Mouse (Mus musculus) common myeloid progenitor, adult 5-6 weeks (primary cell): ENCODE data around the gene Mbd5. TPM values are rescaled to one million over a fixed set of nuclear protein-coding genes. Genes with fewer than 3 reads are reported as not detected.

Experiments used
- ATAC-seq: replicated peaks from 2 replicates; pipeline ENCODE4 v1.8.0; 2016; ENCODE audit warnings: low read depth, mild to moderate bottlenecking, moderate TSS enrichment, inconsistent platforms; ENCODE audit not compliant: poor library complexity, severe bottlenecking
- total RNA-seq: library from RNA; stranded (forward); fragments of 200-1000, 187-1606 nt; gene quantifications from 2 replicates; pipeline ENCODE4 v1.2.3, GENCODE M21; 2017

The Mbd5 gene
- 24.5 and 28.1 TPM in 2 replicates for total RNA-seq

DNA sequence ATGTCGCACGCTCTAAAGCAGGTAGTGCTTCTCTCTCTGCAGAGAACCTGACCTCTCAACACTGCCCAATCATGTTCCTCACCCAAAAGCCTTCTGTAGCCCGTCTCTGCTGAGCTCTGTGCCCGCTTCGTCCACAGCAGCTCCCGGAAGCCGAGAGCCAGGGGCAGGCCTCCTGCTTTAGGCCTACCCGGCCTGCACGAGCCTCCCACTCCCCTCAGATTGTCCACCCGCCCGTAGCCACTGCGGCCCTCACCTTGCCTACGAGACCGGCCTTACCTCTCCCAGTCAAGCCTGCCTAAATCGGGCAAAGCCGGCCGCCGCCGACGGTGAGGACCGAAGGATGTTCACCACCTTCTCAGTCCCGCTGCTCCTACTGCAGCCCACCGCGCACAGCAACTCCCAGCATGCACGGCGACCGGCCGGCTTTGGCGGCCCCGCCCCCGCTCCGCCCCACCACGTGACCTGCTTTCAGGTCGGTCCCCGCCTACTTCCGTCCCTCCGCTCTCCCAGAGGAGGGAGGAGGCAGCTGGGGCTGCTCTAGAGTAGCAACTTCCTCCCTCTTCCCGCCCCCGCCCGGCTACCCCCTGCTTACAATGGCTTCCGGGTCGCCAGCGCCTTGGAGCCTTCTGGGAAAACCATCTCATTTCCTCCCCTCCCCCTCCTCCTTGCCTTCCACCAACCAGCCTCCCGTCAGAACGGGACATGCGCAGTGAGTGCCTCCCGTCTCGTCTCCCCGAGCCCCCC, at the start of gene Mbd5:
Mbd5 (plus strand) TSS at position 668 of the 744 bp plus-strand sequence.
- ATAC-seq = peak; percentile 94

DNA sequence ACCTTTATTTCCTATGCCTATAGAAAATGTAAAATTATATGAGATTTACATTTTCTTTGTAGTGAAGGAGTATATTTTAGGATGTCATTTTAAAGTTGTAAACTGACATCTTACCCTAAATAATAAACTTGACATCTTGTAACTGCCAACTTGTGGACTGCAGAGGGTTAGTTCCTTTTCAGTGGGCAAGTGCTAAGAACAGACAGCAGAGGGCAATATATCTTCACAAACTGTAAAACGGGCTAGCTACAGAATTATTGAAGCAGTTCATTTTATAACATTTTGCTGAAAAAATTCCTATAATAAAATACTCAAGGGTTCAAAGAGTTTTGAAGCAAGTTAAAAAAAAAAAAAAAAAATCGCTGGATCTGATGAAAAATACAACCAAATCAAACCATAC, 40.4 kb upstream of the Mbd5 start:
- ATAC-seq = peak; percentile 79; the same call in 1 of the 2 replicates

DNA sequence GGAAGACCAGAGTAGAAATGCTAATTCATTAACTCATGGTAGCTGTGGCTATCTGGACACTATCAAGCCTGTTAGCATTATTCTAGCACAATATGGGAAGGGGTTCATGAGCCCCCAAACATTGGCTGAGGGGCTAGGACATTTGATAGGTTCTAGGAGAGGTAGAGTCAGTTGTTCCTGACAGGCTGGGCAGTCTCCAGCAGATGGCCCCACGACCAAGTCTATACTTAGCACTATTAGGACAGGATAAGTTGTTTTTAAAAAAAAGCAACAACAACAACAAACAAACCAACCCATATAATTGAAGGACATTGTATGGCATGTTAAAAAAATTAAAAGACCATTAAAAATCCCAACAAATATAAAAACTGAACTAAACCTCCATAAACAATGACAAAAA, 35.1 kb upstream of the Mbd5 start:
- ATAC-seq = no peak

DNA sequence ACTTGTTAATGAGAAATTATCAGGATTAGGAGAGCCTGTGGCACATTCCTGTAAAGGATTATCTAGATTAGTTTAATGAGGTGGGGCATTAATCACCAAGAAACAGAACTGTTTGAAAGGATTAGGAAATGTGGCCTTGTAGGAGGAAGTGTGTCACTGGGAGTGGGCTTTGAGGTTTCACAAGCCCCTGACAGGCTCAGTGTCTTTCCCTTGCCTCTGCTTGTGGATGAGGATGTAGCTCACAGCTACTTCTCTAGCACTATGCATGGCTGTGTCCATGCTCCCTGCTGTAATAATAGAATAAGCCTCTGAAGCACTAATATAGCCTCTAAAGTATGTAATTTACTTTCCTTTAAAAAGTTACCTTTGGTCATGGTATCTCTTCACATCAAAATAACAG, 33.5 kb upstream of the Mbd5 start:
- ATAC-seq = peak; percentile 72

DNA sequence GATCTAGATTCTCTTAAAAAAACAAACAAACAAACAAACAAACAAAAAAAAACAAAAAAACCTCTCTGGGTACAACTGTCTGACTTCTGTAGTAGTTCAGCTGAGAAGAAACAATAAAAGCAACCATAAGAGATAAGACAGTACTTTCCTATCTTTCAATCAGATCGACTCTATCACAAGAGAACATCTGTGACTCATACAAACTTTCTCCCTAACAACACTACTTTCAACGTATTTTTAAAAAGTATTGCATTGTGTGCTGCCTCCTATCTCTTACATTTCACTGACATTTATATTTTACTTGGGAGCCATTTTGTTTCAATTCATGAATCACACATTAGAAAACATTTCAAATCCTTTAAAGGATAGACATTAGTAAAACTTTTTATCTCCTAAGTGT, 14.2 kb upstream of the Mbd5 start:
- ATAC-seq = no peak

DNA sequence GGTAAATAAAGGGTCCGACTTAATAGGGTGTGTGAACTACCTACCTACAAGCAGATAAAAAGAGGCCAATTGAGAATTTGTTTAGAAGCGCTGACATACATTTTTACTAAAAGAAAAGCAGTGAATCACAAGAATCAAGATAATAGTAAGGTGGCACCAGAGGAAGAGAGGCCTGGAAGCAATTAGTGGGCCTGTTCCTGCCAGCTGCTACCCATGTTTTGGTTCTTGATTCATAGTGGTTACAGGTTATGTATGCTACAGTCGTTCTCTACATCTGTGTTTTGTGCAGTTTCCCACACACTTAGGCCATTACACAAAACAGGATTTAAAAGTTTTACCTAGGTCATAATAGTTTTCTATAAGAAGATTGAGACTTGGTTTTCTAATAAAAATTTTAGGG, 1.5 kb upstream of the Mbd5 start:
- no peak for ATAC-seq

DNA sequence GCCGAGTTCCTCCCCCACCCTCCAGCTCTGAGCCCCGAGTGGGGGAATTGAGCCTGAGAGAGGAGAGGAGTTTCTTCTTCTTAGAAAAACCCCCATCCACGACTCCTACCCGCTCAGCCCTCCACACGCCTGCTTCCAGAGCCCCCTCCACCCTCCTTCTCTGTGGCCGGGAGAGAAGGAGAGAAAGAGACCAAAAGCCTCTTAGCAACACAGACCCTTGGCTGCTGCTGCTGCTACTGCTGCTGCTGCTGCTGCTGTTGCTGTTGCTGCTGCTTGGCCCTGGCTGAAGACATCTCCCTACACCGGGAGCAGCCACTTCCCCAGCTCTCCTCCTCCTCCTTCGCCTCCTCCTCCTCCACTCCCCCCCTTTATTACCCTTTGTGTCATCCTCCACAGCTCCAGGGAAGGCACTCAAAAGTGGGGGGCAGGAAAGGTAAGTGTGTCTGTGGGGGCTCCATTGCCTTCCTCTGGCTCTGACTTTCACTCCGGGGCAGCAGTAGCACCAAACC, 489 bp downstream of the Mbd5 start:
- peak; percentile 30 for ATAC-seq

DNA sequence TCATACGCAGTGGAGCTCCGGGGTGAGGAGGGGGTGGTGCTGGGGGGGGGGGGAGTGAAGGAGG, 776 bp downstream of the Mbd5 start, which contains the start of gene Orc4:
Orc4 (minus strand) TSS at position 26 of the 64 bp plus-strand sequence.
- no peak for ATAC-seq

DNA sequence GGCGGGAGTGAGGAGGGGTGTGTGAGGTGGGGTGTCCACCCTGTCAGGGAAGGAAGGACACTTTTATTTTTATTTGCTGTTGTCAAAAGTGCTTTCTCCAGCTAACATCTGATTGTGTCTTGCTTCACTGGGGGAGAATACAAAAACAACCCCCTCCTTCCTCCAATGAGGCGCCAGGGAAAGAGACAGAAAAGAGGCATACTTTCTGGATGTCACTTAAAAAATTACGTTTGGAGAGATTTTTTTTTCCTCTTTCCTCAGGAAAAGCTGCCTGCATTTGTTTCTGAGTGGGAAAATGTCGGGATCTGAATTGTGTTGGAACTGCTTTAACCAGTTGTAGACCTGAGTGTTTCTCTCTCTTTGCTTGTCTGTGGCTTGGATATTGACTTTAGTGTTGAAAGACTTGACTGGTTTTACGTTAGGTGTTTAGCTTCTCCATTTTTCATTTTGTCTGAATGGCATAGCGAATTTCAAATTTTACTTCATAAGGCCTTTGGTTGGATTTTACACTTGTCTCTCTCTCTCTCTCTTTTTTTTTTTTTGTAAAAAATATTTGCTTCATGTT, 1.1 kb downstream of the Mbd5 start:
- ATAC-seq = no peak

DNA sequence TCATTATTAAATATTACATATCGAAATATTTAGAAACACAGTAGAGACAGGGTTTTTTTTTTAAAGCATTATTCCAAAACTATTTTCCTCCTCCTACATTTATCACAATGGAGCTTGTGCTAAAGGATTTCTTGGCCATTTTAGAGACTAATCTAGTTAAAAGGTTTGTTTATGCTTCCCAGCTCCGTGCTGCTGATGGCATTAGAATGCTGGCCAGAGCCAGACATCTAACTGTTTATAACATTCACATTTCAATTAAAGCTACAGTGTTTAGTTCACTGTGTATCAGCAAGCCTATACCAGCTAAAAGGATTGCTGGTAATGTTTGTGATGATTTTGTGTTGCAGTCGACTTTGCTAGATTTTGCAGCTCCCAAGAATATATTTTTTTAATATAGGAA, 7.3 kb downstream of the Mbd5 start:
- ATAC-seq = no peak

DNA sequence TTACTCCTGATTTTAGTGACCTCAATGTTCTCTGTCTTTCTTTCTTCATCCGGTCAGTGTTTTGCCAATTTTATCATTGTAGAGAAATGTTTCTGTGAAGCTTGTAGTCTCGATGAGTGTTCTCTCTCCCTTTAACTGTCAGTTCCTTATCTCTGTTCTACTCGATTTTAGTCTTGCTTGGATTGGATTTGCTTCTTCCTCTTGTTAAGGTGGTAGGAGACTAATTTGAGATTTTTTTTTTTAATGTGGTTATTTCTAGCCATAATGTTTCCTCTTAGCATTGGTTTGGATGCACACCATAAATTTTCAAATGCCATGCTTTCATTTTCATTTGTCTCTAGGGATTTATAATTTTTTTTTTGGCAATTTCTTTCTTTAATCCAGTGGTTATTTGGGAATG, 29.6 kb downstream of the Mbd5 start:
- ATAC-seq = peak; percentile 50; the same call in 1 of the 2 replicates

DNA sequence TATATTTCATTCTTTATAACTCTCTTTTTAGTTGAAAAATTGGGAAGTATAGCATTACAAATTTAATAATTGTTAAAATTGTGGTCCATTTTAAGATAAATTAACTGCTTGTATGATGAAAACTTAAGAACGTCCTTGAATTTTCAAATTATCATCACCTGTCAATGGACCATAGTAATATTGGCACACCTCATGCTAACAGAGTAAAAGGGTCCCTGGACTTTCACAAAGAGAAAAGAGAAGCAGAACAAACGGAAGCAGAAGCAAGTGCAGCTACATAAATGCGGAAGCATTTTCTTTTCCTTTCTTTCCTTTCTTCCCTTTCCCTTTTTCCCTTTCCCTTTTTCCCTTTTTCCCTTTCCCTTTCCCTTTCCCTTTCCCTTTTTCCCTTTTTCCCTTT, 41.0 kb downstream of the Mbd5 start:
- ATAC-seq = no peak

DNA sequence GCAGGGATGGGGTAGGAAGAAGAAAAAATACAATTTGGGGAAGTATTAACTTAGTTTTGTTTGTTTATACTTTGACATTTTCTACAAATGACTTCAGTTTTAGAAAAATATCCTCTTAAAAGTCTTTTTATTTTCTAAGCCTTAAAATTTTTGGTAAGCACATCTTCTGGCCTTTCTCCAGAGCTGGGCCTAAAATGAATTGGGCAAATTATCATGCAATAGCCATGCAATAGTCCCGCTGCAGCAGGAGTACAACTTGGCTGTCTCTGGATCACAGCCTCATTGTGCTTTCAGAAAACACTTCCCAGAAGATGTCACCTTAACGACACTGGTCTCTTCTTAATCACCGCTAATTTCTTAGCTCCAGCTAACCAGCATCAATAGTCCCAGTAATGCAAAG, 91.2 kb downstream of the Mbd5 start:
- ATAC-seq = no peak

DNA sequence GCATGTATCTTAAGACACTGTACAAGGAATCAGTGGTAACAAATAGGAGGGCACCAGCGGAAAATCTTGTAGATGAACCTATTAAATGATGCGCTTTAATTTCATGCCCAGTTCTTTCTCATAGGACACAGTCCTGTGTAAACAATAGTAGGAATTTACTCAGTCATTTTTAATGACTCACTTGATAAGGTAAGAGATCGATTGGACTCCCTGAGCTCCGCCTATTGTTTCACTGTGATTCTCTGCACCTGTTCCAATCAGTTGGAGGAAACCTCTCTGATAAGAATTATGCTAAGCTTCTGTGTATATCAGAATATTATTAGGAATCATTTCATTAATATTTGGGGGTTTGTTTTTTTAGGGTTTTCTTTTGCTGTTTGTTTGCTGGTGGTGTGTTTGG, 100.7 kb downstream of the Mbd5 start:
- no peak for ATAC-seq

DNA sequence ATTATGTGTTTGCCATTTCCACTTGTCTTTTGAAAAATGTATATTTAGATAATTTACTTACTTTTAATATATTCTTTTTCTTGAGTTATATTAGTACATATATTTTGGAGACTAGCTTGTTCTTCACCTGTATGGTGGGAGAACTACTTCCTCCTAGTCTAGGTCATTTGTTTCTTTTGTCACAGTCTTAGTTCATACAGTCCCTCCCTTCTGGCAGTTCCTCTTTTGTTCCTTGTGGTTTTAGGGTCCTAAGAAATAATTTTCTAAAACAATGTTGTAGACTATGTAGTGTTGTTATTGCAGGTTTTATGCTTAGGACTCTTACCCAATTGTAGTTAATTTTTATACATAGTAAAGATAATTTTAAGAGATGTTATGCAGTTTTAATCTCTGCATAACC, 118.6 kb downstream of the Mbd5 start:
- peak; percentile 60 for ATAC-seq

DNA sequence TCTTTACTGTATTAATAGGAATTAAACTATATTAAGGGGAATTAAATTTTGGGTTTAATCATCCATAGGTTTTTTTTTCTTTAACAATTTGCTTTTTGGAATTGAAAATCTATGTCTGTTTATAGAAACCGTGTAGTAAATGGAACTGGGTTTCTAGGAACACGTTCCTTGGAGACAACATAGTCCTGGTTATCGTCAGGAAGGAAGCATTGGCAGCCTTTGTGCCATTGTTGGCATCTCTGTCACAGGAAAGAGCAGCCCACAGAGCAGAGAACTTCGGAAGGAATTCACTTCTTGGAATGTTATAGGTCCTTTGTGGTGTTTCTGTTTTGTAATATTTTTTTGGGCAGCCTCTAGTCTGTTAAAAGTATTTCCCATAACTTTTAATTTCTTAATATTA, 135.7 kb downstream of the Mbd5 start:
- no peak for ATAC-seq

DNA sequence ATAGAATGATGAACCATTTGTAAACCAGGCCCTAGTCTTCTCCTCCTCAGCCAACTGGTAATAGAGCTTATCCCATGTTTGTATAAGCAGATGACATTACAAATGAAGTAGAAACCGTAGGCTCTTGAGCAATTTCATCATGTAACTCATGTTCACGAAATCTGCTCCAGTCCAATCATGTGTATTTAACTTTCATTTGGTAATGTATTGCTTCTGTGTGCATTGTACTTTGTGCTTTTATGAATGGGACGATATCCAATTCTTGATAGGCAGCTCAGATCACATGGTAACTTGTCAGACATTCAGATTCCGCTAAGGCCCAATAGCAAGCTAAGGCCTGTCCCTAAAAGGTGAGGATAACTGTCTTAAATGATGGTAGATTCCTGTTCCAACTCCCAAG, 141.5 kb downstream of the Mbd5 start:
- ATAC-seq = no peak

DNA sequence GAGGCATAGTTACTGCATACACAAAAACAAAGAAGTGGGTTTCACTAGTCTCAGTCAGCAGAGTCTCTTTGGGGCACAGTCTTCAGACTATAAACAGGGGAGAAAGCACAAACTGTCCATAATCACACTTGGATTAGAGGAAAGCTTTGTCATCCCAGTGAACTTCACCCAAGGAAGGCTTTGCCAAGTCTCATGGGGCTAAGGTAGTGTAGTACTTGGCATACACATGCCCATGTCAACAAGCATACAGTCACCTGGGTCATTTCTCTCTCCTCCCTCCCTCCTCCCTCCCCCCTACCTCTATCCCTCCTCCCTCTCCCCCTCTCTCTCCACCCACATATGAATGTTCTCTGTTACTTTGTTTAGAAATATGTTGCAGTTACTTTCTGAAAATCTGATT, 147.5 kb downstream of the Mbd5 start:
- no peak for ATAC-seq

DNA sequence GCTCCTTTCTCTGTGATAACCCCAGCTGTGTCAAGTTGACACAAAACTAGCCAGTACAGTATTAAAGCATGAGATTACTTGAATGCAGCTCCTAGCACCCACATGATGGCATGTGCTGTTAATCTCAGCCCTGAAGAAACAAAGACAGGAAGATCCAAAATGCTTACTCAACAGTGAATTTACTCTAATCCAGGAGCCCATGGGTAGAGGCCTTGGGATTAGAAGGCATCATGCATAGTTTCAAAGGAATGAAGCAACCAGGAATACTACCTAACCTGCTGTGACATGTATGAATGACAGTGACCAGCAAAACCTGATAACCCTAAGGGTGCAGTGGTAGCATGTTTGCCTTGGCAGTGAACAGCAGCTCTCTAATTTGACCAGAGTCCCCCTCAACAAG, 159.6 kb downstream of the Mbd5 start:
- no peak for ATAC-seq

DNA sequence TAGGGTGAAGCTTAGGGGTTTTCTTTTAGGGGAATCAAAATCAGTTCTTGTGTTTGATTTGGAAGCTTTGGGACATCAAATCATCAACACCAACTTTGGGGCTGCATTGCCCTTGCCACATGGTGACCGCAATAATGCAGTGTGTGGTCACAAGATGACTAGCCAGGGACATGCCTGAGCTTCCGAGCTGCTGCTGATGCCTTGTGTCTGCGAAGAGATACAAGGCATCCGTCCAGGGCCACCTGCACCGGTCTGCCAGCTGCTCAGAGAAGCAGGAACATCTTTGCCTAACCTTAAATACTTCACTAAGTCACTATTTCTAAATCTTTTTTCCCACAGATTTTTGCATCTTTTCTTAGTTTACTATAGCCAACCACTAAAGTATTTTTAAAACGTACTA, 170.6 kb downstream of the Mbd5 start:
- ATAC-seq = no peak

DNA sequence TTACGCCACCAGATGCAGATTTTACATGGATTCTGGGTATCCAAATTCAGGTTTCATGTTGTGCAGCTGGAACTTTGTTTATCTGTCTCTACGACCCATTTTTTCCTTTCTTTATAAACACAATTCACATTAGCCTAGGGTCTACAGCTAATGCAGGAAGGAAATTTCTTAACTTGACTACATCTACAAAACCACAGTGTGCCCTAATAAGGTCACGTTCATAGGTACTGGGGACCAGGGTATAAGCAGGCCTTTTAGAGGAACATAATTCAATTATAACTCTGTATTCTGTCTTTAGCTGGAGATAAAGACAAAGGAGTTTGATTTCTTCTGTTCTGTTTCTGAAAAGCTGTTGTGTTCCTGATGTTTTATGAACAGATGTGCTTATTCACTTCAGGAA, 172.3 kb downstream of the Mbd5 start:
- ATAC-seq = no peak

DNA sequence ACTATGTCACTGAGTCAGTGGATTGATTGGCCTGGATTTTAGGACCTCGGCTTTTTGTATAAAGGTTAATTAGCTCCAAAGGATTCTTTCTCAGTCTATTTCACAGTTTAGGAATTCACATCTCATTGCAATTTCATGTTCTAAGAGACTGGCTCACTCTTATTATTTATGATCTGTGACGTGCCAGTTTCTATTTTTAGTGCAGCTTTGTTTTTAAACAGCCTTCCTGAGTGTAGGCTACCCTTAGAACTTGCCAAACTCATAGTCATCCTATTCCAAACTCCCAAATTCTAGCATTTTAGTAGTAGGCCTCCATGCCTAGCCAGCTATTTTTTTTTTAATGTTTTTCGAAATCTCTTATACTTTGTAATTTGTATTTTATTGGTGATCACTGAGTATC, 192.9 kb downstream of the Mbd5 start:
- no peak for ATAC-seq
